Mouse (Mus musculus) heart, embryonic 14.5 days (tissue): ENCODE measurements around the gene Spag9. TPM values are rescaled to one million over a fixed set of nuclear protein-coding genes. Genes with fewer than 3 reads are reported as not detected.
A peak's percentile ranks its signal among the peaks of the same experiment; 100 is the strongest.
"Not testable (repeated sequence)": the region's sequence is repeated elsewhere in the genome, so short reads cannot be mapped to it uniquely, and the experiment has no call there.

Experiments used
- ATAC-seq: fragments of 200-750 bp; cut with Nextera tagmentation; 2 replicates; pipeline ENCODE4 v1.8.0; 2017; ENCODE audit warnings: low read depth, moderate TSS enrichment; ENCODE audit not compliant: insufficient number of reproducible peaks, insufficient read depth, low FRiP score
- H3K27ac ChIP-seq, 2 experiments: fragments of 200-500 bp in 1 of 2; fragments of 300-500 bp in 1 of 2; sonication (generic) in 1 of 2; replicated peaks in 1 of 2; 2 replicates each; pipeline ENCODE4 v1.5.1; 2012 to 2014; ENCODE audit warnings: low read depth in 2 of 2, low read length in 2 of 2, control low read depth in 1 of 2, mild to moderate bottlenecking in 1 of 2, mixed read lengths in 1 of 2; ENCODE audit not compliant: control insufficient read depth in 1 of 2, insufficient read depth in 1 of 2
- H3K27me3 ChIP-seq: fragments of 300-500 bp; sonication (generic); 2 replicates; pipeline ENCODE4 v1.6.1; 2014; ENCODE audit warnings: mild to moderate bottlenecking, low read length, control low read depth; ENCODE audit not compliant: control insufficient read depth, insufficient read depth
- H3K36me3 ChIP-seq: fragments of 300-500 bp; sonication (generic); 2 replicates; pipeline ENCODE4 v1.6.1; 2014; ENCODE audit warnings: mild to moderate bottlenecking, control low read depth, low read length, mixed read lengths; ENCODE audit not compliant: control insufficient read depth, insufficient read depth
- H3K4me1 ChIP-seq, 2 experiments: fragments of 200-500 bp in 1 of 2; fragments of 300-500 bp in 1 of 2; sonication (generic) in 1 of 2; 2 replicates each; pipeline ENCODE4 v1.6.1; 2012 to 2014; ENCODE audit warnings: low read length in 2 of 2, control low read depth in 1 of 2, mixed read lengths in 1 of 2; ENCODE audit not compliant: control insufficient read depth in 2 of 2, insufficient read depth in 2 of 2
- H3K4me2 ChIP-seq: fragments of 300-500 bp; sonication (generic); 2 replicates; pipeline ENCODE4 v1.6.1; 2014; ENCODE audit warnings: mild to moderate bottlenecking, low read length
- H3K4me3 ChIP-seq, 2 experiments: fragments of 200-500 bp in 1 of 2; fragments of 300-500 bp in 1 of 2; sonication (generic) in 1 of 2; 2 replicates each; pipeline ENCODE4 v1.5.1; 2012 to 2014; ENCODE audit warnings: low read length in 2 of 2, mild to moderate bottlenecking in 2 of 2, control low read depth in 1 of 2, low read depth in 1 of 2, moderate library complexity in 1 of 2; ENCODE audit not compliant: control insufficient read depth in 1 of 2, insufficient read depth in 1 of 2
- H3K9ac ChIP-seq: fragments of 300-500 bp; sonication (generic); 2 replicates; pipeline ENCODE4 v1.6.1; 2014; ENCODE audit warnings: mild to moderate bottlenecking, low read length
- H3K9me3 ChIP-seq: fragments of 300-500 bp; sonication (generic); 2 replicates; pipeline ENCODE4 v1.6.1; 2016; ENCODE audit warnings: low read length, control low read depth; ENCODE audit not compliant: control insufficient read depth
- WGBS: fragments of 180-500 bp; shearing (Covaris S2); extraction: QIAGEN DNeasy Blood & Tissue Kit; methylation state at CpG from one replicate; pipeline ENCODE4 v1.1.7; 2014; 5-methylcytosine and 5-hydroxymethylcytosine counted together
- polyA plus RNA-seq: library from polyadenylated mRNA; unstranded; fragments of >200 nt; fragmentation: Nextera tagmentation; extraction: Ambion mirVana; gene quantifications from 2 replicates; pipeline ENCODE4 v1.2.1, GENCODE M21; 2014

Spag9 gene
- polyA plus RNA-seq, 1 experiment from 2014 or later = 63.8 TPM

- Histone ChIP-seq H3K9me3 (no peaks in the 10 kb centered on the region), H3K4me1 (peaks cover 0 to 6% of the 10 kb centered on the region in 2 experiments; a peak in 2 of 4 replicates), H3K9ac (no peak overlapping the region), H3K4me3 (no peak overlapping the region), H3K27me3 (no peaks in the 10 kb centered on the region), H3K36me3 (no peaks in the 10 kb centered on the region), H3K4me2 (no peak overlapping the region), H3K27ac (no peak overlapping the region)
- ATAC-seq = no peak
- WGBS = 43% methylated on average over 2 of the region's 2 CpGs
These were observed 40.1 kb downstream of the Spag9 start for GRCm38 (mm10) chr11:94035974-94036373.

- WGBS = 70% methylated on average over 1 of the region's 1 CpGs
- peak overlapping the region in 1 of 2 experiments; percentile 47; a peak in 1 of 4 replicates for H3K27ac ChIP-seq
These were observed 45.6 kb downstream of the Spag9 start for GRCm38 (mm10) chr11:94041475-94041874.

GRCm38 (mm10) chr11:94042301-94042700, 46.4 kb downstream of the Spag9 start:
- H3K27me3 ChIP-seq, ATAC-seq, H3K4me2 ChIP-seq, H3K4me1 ChIP-seq, H3K4me3 ChIP-seq, H3K36me3 ChIP-seq, H3K9me3 ChIP-seq, H3K27ac ChIP-seq, H3K9ac ChIP-seq: not testable (repeated sequence)
- WGBS = 96% methylated on average over 1 of the region's 1 CpGs

More at GRCm38 (mm10) chr11:94041475-94041874, 45.6 kb downstream of the Spag9 start:
- peaks cover 2 to 4% of the 10 kb centered on the region in 2 experiments; a peak in 2 of 4 replicates for H3K4me1 ChIP-seq
- no peak for ATAC-seq
- no peak overlapping the region for H3K4me3 ChIP-seq
- no peaks in the 10 kb centered on the region for H3K27me3 ChIP-seq
- no peak overlapping the region for H3K4me2 ChIP-seq
- no peak overlapping the region for H3K9ac ChIP-seq
- no peaks in the 10 kb centered on the region for H3K36me3 ChIP-seq
- no peaks in the 10 kb centered on the region for H3K9me3 ChIP-seq

DNA sequence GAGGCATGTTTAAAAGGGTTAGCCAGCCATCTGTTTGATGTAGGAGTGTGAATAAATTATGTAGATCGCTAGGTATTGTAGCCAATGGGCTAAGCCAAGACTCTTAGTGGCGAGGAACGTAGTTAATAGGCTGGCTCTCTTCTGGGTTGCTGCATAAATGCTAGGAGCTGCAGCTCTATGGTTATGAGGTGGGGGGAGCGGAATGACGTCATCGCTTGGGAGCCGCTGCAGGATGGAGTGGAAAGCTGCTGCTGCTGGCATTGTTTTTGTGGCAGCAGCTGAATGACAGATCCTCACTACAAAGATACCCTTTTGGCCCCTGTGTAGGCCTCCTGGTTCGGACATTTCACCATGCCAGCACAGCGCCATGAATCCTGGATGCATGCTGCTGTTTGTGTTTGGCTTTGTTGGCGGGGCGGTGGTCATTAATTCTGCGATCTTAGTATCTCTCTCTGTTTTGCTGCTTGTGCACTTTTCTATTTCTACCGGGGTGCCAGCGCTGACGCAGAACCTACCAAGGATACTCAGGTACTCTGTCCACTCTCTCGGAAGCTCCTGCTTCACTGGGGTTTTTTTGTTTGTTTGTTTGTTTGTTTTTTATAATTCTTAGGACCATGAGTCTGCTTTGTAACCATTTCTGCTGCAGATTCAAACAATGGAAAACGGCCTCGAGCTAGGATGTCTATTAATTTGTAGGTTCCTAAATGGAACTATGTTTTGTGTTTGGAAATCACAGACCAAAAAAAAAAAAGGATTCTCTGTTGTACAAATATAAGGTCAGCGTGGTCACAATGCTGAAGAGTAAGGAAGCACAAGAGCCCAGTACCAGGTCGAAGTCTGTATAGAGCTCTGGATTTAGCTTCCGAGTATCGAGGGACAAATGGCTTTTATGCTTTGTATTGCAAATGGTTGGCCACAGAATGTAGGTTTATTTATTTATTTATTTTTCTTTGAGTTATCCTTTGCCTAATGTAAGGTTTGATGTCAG, 48.4 kb downstream of the Spag9 start:
- peaks cover 14% of the 10 kb centered on the region for H3K36me3 ChIP-seq
- H3K4me2 ChIP-seq = peak overlapping the region; percentile 63
- peaks cover 2 to 8% of the 10 kb centered on the region in 2 experiments; a peak in 3 of 4 replicates for H3K4me1 ChIP-seq
- peak overlapping the region; percentile 74 for H3K9ac ChIP-seq
- H3K27ac ChIP-seq = peak overlapping the region; percentile 71 to 95
- 10% methylated on average over 22 of the region's 22 CpGs for WGBS
- H3K4me3 ChIP-seq = peak overlapping the region; percentile 57 to 77
- ATAC-seq = peak; percentile 90
- H3K27me3 ChIP-seq = no peaks in the 10 kb centered on the region
- no peaks in the 10 kb centered on the region for H3K9me3 ChIP-seq

DNA sequence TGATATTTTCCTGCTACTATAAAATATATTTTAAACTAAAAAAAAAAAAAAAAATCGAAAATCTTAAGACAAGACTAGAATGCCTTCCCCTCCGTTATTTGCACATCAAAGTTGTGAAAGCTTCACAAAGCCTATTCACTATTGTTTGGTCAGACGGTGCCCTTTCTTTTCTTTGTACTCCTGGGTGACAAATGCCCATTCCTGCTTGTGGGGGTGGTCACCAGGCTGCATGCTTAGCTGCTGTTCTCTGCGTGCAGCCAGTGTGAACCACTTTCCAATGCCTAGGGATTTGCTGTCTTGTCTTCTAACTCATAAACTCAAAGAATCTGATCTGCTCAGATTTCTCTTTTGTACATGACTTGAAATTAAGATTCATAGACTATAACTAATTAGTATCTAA, 49.1 kb downstream of the Spag9 start:
- H3K4me2 ChIP-seq = peak overlapping the region; percentile 63
- H3K27me3 ChIP-seq = no peaks in the 10 kb centered on the region
- H3K36me3 ChIP-seq = peaks cover 20% of the 10 kb centered on the region
- peaks cover 2 to 8% of the 10 kb centered on the region in 2 experiments; a peak in 3 of 4 replicates for H3K4me1 ChIP-seq
- peak overlapping the region; percentile 74 for H3K9ac ChIP-seq
- WGBS = 20% methylated on average over 4 of the region's 4 CpGs
- no peaks in the 10 kb centered on the region for H3K9me3 ChIP-seq
- no peak overlapping the region for H3K27ac ChIP-seq
- no peak for ATAC-seq
- peak overlapping the region; percentile 26 to 57; a peak in 3 of 4 replicates for H3K4me3 ChIP-seq

DNA sequence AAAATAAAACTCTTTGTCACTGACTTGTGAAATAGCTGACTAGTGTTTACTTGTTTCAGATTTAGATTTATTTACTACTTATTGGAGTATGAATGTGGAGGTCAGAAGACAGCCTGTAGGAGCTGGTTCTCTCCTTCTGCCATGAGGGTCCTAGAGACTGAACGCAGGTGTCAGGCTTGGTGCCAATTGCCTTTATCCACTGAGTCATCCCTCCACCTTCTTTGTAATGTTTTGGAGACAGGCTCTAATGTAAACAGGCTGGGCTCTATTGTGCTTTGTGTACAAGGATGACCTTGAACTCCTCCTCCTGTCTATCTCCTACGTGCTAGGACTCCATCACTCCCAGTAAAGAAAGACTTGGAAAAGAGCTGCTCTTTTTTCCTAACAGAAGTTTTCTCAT, 51.4 kb downstream of the Spag9 start:
- ATAC-seq = no peak
- Histone ChIP-seq H3K4me2 (no peak overlapping the region), H3K27ac (no peak overlapping the region), H3K27me3 (no peaks in the 10 kb centered on the region), H3K4me1 (peaks cover 2 to 8% of the 10 kb centered on the region in 2 experiments; a peak in 3 of 4 replicates), H3K36me3 (peaks cover 37% of the 10 kb centered on the region), H3K4me3 (no peak overlapping the region), H3K9ac (no peak overlapping the region), H3K9me3 (no peaks in the 10 kb centered on the region)
- WGBS = 57% methylated on average over 2 of the region's 2 CpGs

- 66% methylated on average over 3 of the region's 3 CpGs for WGBS
- peaks cover 42% of the 10 kb centered on the region for H3K36me3 ChIP-seq
- ATAC-seq = no peak
- H3K9me3 ChIP-seq = no peaks in the 10 kb centered on the region
- H3K27me3 ChIP-seq = no peaks in the 10 kb centered on the region
- H3K9ac ChIP-seq = no peak overlapping the region
- no peak overlapping the region for H3K27ac ChIP-seq
- no peak overlapping the region for H3K4me3 ChIP-seq
- no peak overlapping the region for H3K4me2 ChIP-seq
- no peaks in the 10 kb centered on the region for H3K4me1 ChIP-seq
These were observed 58.3 kb downstream of the Spag9 start for GRCm38 (mm10) chr11:94054176-94054575.
